Mouse (Mus musculus) right cerebral cortex, postnatal 10 days (tissue): Measurements from ENCODE around the gene Thap3.

Experiments used
- DNase-seq, 2 experiments: peaks; one replicate each; pipeline ENCODE4 v3.0.0; 2021; ENCODE audit warnings: low spot score in 2 of 2

The Thap3 gene

DNA sequence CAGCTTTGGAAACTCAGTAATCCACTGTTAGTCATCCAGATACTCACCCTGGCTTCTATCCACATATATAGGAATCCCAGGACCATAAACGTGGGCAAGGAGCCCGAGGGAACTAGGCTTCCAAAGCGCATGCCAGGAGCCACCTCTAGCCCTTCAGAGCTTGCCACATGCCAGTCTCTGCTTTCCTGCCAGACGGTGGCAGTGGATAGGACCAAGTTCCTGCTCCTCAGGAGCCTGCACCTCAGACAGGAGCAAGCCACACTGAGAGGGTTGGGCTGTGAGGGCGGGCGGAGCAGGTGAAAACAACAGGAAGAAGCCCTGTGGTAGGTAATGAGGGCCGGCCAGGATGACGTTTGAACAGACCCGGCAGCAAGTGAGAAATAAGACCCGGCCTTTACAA, 2.9 kb downstream of the Thap3 start:
- DNase-seq: peak in 1 of 2 experiments; percentile 35

- no peak for DNase-seq
These were observed 5.2 kb downstream of the Thap3 start for GRCm38 (mm10) chr4:151983560-151983959.

GRCm38 (mm10) chr4:151983043-151983442, 5.8 kb downstream of the Thap3 start:
- DNase-seq: no peak

DNA sequence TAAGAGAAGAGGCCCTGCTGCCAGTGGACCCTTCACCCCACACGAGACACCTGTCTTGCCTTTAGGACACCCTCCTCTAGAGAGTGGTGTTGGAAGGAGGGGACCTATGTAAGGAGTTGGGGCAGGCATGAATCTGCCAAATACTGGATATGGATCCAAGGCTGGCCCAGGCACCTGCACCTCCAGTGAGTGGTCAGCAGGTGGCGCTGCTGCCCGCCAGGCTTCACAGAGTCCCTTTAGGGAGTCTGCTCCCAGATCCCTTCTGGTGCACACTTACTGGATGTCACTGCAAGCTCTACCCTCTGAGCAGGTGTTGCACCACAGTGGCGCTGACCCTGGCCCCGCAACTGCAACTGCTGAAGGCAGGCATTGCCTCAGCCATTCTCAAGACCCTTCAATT, 7.4 kb downstream of the Thap3 start:
- peak; percentile 88 to 89 for DNase-seq

DNA sequence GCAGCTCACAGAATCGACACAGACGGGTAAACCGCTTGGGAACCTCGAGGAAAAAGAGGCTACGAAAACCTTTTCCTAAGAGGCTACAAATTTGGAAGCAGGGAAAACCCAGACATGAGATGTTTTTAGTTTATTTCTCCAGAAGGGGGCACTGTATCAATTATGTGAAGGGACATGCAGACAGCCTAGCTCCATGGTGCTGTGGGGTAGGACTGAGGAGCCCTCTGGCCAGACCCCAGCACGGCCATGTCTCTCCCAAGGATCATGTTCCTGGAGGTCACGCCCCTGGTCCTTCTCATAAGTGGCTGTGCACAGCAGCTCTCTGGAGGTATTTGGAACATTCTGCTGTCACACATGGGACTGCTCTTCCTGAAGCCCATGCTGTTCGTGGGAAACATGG, 8.1 kb downstream of the Thap3 start:
- no peak for DNase-seq

DNA sequence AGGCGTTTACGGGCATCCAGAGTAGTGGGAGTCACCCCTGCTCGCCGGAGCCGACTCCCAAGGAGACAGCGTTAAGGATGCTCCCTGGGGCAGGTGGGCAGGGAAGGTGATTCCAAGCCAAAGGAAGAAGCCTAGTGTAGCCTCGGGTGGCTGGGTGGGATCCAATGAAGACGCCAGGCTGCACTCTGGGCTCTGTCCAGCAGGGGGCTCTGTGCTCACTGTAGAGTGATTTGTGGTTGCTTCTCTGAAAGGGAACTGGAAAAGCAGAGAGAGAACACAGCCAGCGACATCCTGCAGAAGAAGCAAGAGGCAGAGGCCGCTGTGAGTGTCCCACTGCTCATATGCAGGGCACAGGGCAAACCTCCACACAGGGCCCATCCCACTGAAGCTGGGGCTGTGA, 11.0 kb downstream of the Thap3 start:
- DNase-seq: peak; percentile 90 to 92

DNA sequence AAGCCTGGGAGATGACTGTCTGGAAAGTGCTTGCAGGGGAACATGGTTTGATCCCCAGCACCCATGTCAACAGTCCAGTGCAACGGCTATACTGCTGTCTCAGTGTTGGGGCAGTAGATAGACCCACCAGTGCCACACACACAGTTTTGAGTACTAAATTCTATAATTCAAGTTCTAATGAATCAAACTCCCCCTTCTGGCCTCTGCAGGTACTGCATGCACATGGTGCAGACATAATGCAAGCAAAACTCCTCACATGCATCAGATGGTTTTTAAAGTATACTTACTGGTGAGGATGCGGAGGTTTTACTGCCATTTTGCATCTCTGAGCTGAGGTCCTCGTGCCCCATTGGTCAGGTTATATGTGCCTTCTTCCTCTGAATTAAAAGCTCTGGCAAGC, 13.4 kb downstream of the Thap3 start:
- DNase-seq: no peak

- peak; percentile 48 to 65 for DNase-seq
These were observed 16.4 kb downstream of the Thap3 start for GRCm38 (mm10) chr4:151972221-151972967.

GRCm38 (mm10) chr4:151968204-151968921, 20.4 kb downstream of the Thap3 start:
- no peak for DNase-seq

DNA sequence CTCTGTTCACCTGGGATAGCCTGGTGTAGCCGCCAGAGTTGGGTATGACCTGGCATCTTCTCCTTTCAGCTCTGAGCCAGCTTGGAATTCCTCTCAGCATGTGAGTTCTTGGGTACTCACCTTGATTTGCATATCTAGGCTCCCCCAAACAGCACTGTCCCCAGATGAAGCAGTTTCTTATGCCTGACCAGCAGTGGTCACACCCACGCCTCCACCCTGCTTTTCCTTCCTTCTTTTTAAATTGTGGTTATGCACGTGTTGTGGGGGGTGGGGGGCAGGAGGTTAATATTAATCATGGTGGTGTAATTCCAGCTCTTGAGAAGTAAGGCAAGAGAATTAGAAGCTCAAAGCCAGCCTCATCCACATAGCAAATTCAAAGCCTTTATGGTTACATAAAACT, 26.0 kb downstream of the Thap3 start:
- DNase-seq: no peak

GRCm38 (mm10) chr4:151960513-151960854, 28.3 kb downstream of the Thap3 start:
- no peak for DNase-seq

DNA sequence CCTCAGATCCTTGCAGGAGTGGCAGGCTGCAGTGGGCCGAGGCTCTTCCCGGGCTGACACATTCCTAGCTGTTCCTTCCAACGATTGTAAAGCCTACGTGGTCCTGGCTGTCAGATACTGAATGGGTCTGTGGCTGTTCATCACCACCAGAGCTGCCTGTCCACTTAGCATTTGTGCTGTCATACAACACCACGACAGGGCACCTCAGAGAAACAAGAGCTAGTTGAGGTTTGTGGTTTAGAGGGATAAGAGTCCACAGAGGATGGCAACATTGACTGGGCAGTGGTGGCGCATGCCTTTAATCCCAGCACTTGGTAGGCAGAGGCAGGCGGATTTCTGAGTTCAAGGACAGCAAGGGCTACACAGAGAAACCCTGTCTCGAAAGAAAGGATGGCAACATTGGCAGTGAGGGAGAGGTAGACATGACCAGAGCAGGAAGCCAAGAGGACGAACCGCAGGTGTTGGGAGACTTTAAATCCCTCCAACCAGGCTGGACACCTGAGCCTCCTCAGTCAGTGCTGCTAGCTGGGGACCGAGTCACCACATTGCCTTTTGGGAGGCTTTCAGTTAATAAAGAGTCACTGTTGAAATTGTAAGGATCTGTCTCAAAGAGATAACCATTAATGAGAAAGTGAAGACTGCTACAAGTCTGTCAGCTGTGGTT, 28.8 kb downstream of the Thap3 start:
- DNase-seq: no peak

GRCm38 (mm10) chr4:151957584-151958315, 31.0 kb downstream of the Thap3 start:
- DNase-seq: no peak

DNA sequence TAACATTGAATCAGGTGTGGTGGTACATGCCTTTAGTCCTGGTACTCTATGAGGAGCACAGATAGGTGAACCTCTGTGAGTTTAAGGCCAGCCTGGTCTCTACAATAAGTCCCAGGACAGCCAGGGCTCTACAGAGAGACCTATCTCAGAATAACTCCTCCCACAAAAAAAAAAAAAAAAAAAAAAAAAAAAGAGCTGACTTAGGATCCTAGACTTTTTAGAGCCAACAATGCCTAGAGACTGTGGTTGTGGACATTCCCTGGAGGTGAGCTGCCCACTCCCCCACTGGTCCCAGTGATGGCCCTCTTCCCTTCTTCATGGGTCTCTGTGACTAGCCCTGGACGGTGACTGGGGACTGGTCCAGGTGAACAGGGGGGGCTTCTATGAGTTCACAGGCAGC, 33.0 kb downstream of the Thap3 start:
- no peak for DNase-seq

DNA sequence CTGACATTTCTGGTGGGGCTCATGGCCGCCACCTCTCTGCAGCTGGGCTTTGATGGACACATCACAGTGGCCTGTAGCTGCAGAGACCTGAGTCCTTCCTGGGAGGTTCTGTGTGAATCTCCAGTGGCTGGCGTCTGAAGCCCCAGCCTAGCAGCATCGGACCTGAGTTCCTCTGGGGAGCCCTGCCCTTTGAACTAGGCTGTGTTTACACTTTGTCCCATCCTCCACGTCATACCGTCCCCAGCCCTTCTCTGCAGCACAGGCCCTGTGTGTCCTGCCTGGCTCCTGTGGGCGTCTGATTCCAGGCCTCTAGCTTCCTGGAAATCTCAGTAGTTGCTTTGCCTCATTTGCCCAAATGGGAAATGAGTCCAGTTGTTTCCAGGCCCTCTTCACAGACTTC, 35.6 kb downstream of the Thap3 start:
- no peak for DNase-seq

GRCm38 (mm10) chr4:151948497-151949471, 40.0 kb downstream of the Thap3 start:
- no peak for DNase-seq

GRCm38 (mm10) chr4:151946211-151946610, 42.6 kb downstream of the Thap3 start:
- DNase-seq: no peak

GRCm38 (mm10) chr4:151938089-151938488, 50.7 kb downstream of the Thap3 start:
- DNase-seq: no peak

GRCm38 (mm10) chr4:151937441-151937840, 51.4 kb downstream of the Thap3 start:
- no peak for DNase-seq

DNA sequence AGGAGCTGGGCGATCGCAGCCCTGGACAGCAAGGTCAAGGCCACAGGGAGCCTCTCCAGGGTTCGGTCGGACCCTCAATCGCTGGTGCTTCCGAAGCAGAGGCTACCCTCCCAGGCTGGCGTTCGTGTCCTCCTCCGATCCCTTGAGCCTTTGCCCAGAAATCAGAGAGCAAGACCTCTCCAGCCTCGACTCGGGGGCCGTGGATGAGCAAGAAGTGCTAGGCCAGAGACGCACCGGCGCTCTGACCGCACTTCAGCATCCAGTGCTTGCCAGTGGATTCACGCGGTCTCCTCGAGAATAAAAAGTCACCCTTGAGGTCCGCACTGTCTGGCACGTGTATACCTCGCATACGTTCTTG, 54.6 kb downstream of the Thap3 start:
- no peak for DNase-seq
